Mouse (Mus musculus) cerebellum, adult 8-10 months (tissue): Measurements from ENCODE around the gene Gm2042.
"Not testable (repeated sequence)": the region's sequence is repeated elsewhere in the genome, so short reads cannot be mapped to it uniquely, and the experiment has no call there.

Experiments used
- DNase-seq: peaks from one replicate; pipeline ENCODE4 v3.0.0; 2022

Gene Gm2042

GRCm38 (mm10) chr12:87953780-87954179 is at the start of gene Gm2042:
Gm2042 (plus strand) TSS chr12:87954080.
- DNase-seq = not testable (repeated sequence)

- DNase-seq = not testable (repeated sequence)
Observed at GRCm38 (mm10) chr12:87919721-87920120, 34.2 kb upstream of the Gm2042 start, which contains the start of gene Gm2035. Gm2035 (minus strand) TSS chr12:87919857.

GRCm38 (mm10) chr12:87984000-87984399 is 30.1 kb downstream of the Gm2042 start:
- not testable (repeated sequence) for DNase-seq

GRCm38 (mm10) chr12:88004118-88004517 is 50.2 kb downstream of the Gm2042 start:
- DNase-seq = not testable (repeated sequence)
